Mouse (Mus musculus) ES-E14 (cell line): Measurements from ENCODE around the gene Ewsr1.

ENCODE experiments used
- CHD2 ChIP-seq: IDR thresholded peaks from 2 replicates; pipeline ENCODE4 v1.6.1; 2014; ENCODE audit warnings: mild to moderate bottlenecking, low read depth, low read length, inconsistent platforms
- MAFK ChIP-seq: IDR thresholded peaks from 2 replicates; pipeline ENCODE4 v1.6.1; 2014; ENCODE audit warnings: mild to moderate bottlenecking, low read depth, low read length, inconsistent platforms; ENCODE audit not compliant: insufficient read depth

DNA sequence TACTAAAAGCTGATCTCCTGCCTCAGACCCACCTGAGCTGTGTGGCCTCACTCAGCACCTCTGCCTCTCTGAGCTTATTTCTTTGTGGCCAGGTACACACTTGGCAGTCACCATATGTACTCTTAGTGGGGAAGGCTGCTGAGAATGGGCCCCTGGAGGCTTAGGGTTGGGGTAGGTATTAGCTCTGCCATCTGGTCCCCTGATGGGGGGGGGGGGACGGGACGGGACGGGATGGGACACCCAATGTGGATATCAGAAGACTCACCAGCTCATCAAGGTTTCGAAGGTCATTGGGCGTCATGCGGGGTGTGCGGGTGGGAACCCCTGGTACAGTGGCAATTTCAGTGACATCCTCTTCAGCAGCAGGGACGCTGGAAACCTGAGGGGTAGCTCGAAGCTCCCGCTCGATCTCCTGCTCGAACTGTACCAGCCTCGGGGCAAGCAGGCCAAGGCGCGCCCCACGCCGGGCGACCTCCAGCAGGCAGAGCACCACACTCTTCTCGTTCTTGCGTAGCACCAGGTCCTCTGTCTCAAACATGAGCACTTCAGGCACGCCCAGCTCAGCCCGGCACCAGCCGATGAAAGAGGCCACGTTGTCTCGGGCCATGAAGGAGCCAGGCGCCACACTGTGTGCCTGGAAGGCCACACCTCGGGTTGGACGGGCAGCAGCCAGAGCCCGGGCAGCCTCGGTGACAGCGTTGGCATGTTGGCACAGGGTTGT lies 35.3 kb downstream of the Ewsr1 start:
- no peak for TF ChIP-seq CHD2
- TF ChIP-seq MAFK: no peak
